Mouse (Mus musculus) cerebral cortex, adult 2 months (tissue): ENCODE measurements around the gene Vmn1r56.

Experiments used
- WGBS: fragments of 180-500 bp; shearing (Covaris S2); methylation state at CpG from one replicate; pipeline ENCODE4 v1.1.7; 2018; 5-methylcytosine and 5-hydroxymethylcytosine counted together

Gene Vmn1r56

DNA sequence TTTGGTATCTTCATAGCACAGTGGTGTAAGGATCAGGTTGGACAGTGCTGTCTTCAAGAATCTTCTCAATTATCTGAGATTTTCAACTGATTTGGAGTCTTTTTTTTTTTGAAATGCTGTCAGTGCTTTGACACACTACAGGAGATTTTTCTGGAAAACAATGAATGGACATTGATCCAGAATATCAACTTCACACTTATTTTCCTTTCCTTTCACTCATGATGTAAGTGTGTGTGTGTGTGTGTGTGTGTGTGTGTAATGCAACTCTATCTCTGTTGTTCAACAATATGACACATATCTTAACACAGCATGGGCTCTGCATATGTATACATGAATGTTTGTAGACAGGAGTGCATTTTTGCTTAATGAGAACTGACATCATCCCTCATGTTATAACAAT lies at the start of gene Vmn1r56:
Vmn1r56 (minus strand) TSS at position 101 of the 400 bp plus-strand sequence.

GRCm38 (mm10) chr7:5218193-5218592 lies 21.6 kb upstream of the Vmn1r56 start, which contains the start of gene Vmn1r57:
Gene Vmn1r57, plus strand, starts transcription at chr7:5218493.
- 61% methylated on average over 1 of the region's 1 CpGs for WGBS

DNA sequence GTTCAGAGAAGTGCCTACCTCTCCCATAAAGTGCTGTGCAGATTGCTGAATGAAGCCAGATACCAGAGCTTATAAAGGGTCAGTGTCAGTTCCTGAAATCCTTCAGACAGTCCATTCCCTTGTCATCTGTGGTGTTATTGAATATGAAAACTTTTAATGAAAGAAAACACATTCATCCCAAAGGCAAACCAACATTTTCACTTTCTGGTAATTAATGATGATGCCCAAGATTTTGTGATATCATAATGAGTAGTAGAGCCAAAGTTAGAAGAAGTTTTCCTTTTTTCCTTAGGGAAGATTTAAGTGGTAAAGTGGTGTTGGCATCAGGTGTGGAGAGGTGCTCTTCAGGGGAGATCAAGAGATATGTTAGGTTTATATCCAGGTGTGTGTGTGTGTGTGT lies 47.0 kb downstream of the Vmn1r56 start, which contains the start of gene Vmn1r55:
Vmn1r55 (minus strand) TSS at position 101 of the 400 bp plus-strand sequence.

